Mouse (Mus musculus) CH12.LX (cell line): Measurements from ENCODE around the gene Mrpl58. TPM values are rescaled to one million over a fixed set of nuclear protein-coding genes. Genes with fewer than 3 reads are reported as not detected.

Source experiments
- DNase-seq: peaks from one replicate; pipeline ENCODE4 v3.0.0-alpha.2; 2013; ENCODE audit errors: extremely low read depth
- H3K27ac ChIP-seq: 2 replicates; pipeline ENCODE4 v1.5.1; 2012; ENCODE audit warnings: low read depth, mild to moderate bottlenecking, control low read depth, moderate library complexity; ENCODE audit not compliant: insufficient read depth
- H3K27me3 ChIP-seq: replicated peaks from 2 replicates; pipeline ENCODE3; 2012; ENCODE audit warnings: inconsistent platforms
- H3K36me3 ChIP-seq, 2 experiments: replicated peaks in 1 of 2; 2 replicates each; pipeline versions ENCODE3 to v1.6.1; 2012; ENCODE audit warnings: inconsistent platforms in 1 of 2, low read length in 1 of 2, mild to moderate bottlenecking in 1 of 2, mixed read lengths in 1 of 2, moderate library complexity in 1 of 2; ENCODE audit not compliant: control insufficient read depth in 1 of 2, insufficient read depth in 1 of 2
- H3K4me1 ChIP-seq, 2 experiments: 2 replicates each; pipeline ENCODE4 v1.6.1; 2012; ENCODE audit warnings: inconsistent platforms in 1 of 2, moderate library complexity in 1 of 2; ENCODE audit not compliant: insufficient read depth in 2 of 2, control insufficient read depth in 1 of 2
- H3K4me2 ChIP-seq: 2 replicates; pipeline ENCODE4 v1.6.1; 2012; ENCODE audit warnings: low read depth, mild to moderate bottlenecking, control low read depth; ENCODE audit not compliant: poor library complexity, insufficient read depth, severe bottlenecking
- H3K4me3 ChIP-seq, 3 experiments: fragments of 150-350 bp in 1 of 3; sonication (generic) in 1 of 3; replicated peaks in 1 of 3; 2 replicates each; pipeline versions ENCODE3 to v1.5.1; 2011 to 2012; ENCODE audit warnings: low read depth in 2 of 3, low read length in 2 of 3, mild to moderate bottlenecking in 2 of 3, moderate library complexity in 2 of 3, control low read depth in 1 of 3, improper control_type of control experiment in 1 of 3, inconsistent platforms in 1 of 3, mixed read lengths in 1 of 3; ENCODE audit not compliant: poor library complexity in 1 of 3
- H3K79me2 ChIP-seq: replicated peaks from 2 replicates; pipeline ENCODE4 v1.6.1; 2012; ENCODE audit warnings: mild to moderate bottlenecking, moderate library complexity; ENCODE audit not compliant: control insufficient read depth, poor library complexity, insufficient read depth, severe bottlenecking; ENCODE audit errors: extremely low read depth
- H3K9ac ChIP-seq: 2 replicates; pipeline ENCODE4 v1.6.1; 2012; ENCODE audit warnings: low read depth, mild to moderate bottlenecking, control low read depth, moderate library complexity; ENCODE audit not compliant: insufficient read depth
- H3K9me3 ChIP-seq: replicated peaks from 2 replicates; pipeline ENCODE3; 2012; ENCODE audit warnings: low read length, inconsistent platforms, mixed read lengths
- CHD1 ChIP-seq: IDR thresholded peaks from 2 replicates; pipeline ENCODE4 v1.6.1; 2012; ENCODE audit warnings: low read depth, low read length, improper control_type of control experiment, inconsistent platforms
- CTCF ChIP-seq, 2 experiments: IDR thresholded peaks in 1 of 2; conservative IDR thresholded peaks in 1 of 2; 2 replicates each; pipeline ENCODE4 v1.5.1; 2011 to 2012; ENCODE audit warnings: low read depth in 2 of 2, low read length in 2 of 2, improper control_type of control experiment in 1 of 2, inconsistent platforms in 1 of 2, mild to moderate bottlenecking in 1 of 2, moderate library complexity in 1 of 2
- ELF1 ChIP-seq: IDR thresholded peaks from 2 replicates; pipeline ENCODE4 v1.6.1; 2014; ENCODE audit warnings: low read depth, mild to moderate bottlenecking, inconsistent platforms, low read length, improper control_type of control experiment
- EP300 ChIP-seq: IDR thresholded peaks from 2 replicates; pipeline ENCODE4 v1.6.1; 2011; ENCODE audit warnings: low read length, improper control_type of control experiment
- ETS1 ChIP-seq: conservative IDR thresholded peaks from 2 replicates; pipeline ENCODE4 v1.6.1; 2012; ENCODE audit warnings: low read depth, mild to moderate bottlenecking, inconsistent platforms, low read length, improper control_type of control experiment, moderate library complexity
- HCFC1 ChIP-seq: IDR thresholded peaks from 2 replicates; pipeline ENCODE4 v1.6.1; 2012; ENCODE audit warnings: low read depth, mild to moderate bottlenecking, inconsistent platforms, low read length, improper control_type of control experiment
- IRF4 ChIP-seq: IDR thresholded peaks from 2 replicates; pipeline ENCODE4 v1.6.1; 2014; ENCODE audit warnings: low read depth, mild to moderate bottlenecking, inconsistent platforms, low read length, improper control_type of control experiment
- JUND ChIP-seq: conservative IDR thresholded peaks from 2 replicates; pipeline ENCODE4 v1.6.1; 2011; ENCODE audit warnings: low read depth, low read length, improper control_type of control experiment
- MAFK ChIP-seq: IDR thresholded peaks from 2 replicates; pipeline ENCODE4 v1.6.1; 2011; ENCODE audit warnings: low read length, improper control_type of control experiment; ENCODE audit not compliant: insufficient replicate concordance
- MAX ChIP-seq: IDR thresholded peaks from 2 replicates; pipeline ENCODE4 v1.6.1; 2011; ENCODE audit warnings: low read length, improper control_type of control experiment
- MAZ ChIP-seq: IDR thresholded peaks from 2 replicates; pipeline ENCODE4 v1.6.1; 2012; ENCODE audit warnings: low read depth, mild to moderate bottlenecking, inconsistent platforms, low read length, improper control_type of control experiment, moderate library complexity
- MEF2A ChIP-seq: IDR thresholded peaks from 2 replicates; pipeline ENCODE4 v1.6.1; 2014; ENCODE audit warnings: low read depth, mild to moderate bottlenecking, inconsistent platforms, low read length, improper control_type of control experiment, borderline replicate concordance
- NRF1 ChIP-seq: IDR thresholded peaks from 2 replicates; pipeline ENCODE4 v1.6.1; 2014; ENCODE audit warnings: low read depth, mild to moderate bottlenecking, inconsistent platforms, low read length, improper control_type of control experiment, moderate library complexity
- PAX5 ChIP-seq: IDR thresholded peaks from 2 replicates; pipeline ENCODE4 v1.6.1; 2012; ENCODE audit warnings: low read length, inconsistent platforms, mixed read lengths
- POLR2A ChIP-seq: IDR thresholded peaks from 2 replicates; pipeline ENCODE4 v1.6.1; 2011; ENCODE audit warnings: low read depth, mild to moderate bottlenecking, improper control_type of control experiment, low read length
- POLR2AphosphoS2 ChIP-seq: IDR thresholded peaks from 2 replicates; pipeline ENCODE4 v1.6.1; 2011; ENCODE audit warnings: low read depth, low read length, improper control_type of control experiment
- RAD21 ChIP-seq: IDR thresholded peaks from 2 replicates; pipeline ENCODE4 v1.6.1; 2011; ENCODE audit warnings: low read depth, mild to moderate bottlenecking, low read length, improper control_type of control experiment, moderate library complexity
- RCOR1 ChIP-seq: conservative IDR thresholded peaks from 2 replicates; pipeline ENCODE4 v1.6.1; 2012; ENCODE audit warnings: low read depth, mild to moderate bottlenecking, inconsistent platforms, low read length, improper control_type of control experiment
- SMC3 ChIP-seq: IDR thresholded peaks from 2 replicates; pipeline ENCODE4 v1.6.1; 2011; ENCODE audit warnings: low read depth, low read length, improper control_type of control experiment
- TCF12 ChIP-seq: IDR thresholded peaks from 2 replicates; pipeline ENCODE4 v1.6.1; 2014; ENCODE audit warnings: low read depth, mild to moderate bottlenecking, inconsistent platforms, low read length, improper control_type of control experiment
- USF2 ChIP-seq: conservative IDR thresholded peaks from 2 replicates; pipeline ENCODE4 v1.6.1; 2011; ENCODE audit warnings: low read depth, low read length, improper control_type of control experiment
- ZC3H11A ChIP-seq: IDR thresholded peaks from 2 replicates; pipeline ENCODE4 v1.6.1; 2012; ENCODE audit warnings: low read depth, mild to moderate bottlenecking, inconsistent platforms, low read length, improper control_type of control experiment
- ZKSCAN1 ChIP-seq: IDR thresholded peaks from 2 replicates; pipeline ENCODE4 v1.6.1; 2012; ENCODE audit warnings: low read depth, inconsistent platforms, low read length, improper control_type of control experiment, borderline replicate concordance
- dilution Hi-C: fragments of 300-500 bp; cut with MboI; formaldehyde crosslinking; loops from 2 replicates; pipeline ENCODE4 v1.14.3; 2020; ENCODE audit warnings: low sequenced_read_pairs; ENCODE audit not compliant: extremely low pct_unique_long_range_greater_than_20kb, extremely low pct_ligation_motif_present
- in situ Hi-C: fragments of 300-500 bp; cut with MboI; formaldehyde crosslinking; loops from 3 replicates; pipeline ENCODE4 v1.14.3; 2019; ENCODE audit warnings: low sequenced_read_pairs, low pct_ligation_motif_present, low pct_unique_long_range_greater_than_20kb, mixed read lengths
- polyA plus RNA-seq: library from polyadenylated mRNA; unstranded; fragments of >175 nt; gene quantifications from 2 replicates; pipeline ENCODE4 v1.2.1, GENCODE M21; 2012; ENCODE audit warnings: low read depth; ENCODE audit not compliant: insufficient read length
- total RNA-seq, 2 experiments: library from RNA; depleted of rRNA; stranded (reverse); fragments of 300-350 nt in 1 of 2; fragments of >200 nt in 1 of 2; gene quantifications; 2 replicates each; pipeline ENCODE4 v1.2.3; 2012 to 2014

Gene Mrpl58
- total and polyA plus RNA-seq, 3 experiments: 113 to 161 (median 157) TPM

DNA sequence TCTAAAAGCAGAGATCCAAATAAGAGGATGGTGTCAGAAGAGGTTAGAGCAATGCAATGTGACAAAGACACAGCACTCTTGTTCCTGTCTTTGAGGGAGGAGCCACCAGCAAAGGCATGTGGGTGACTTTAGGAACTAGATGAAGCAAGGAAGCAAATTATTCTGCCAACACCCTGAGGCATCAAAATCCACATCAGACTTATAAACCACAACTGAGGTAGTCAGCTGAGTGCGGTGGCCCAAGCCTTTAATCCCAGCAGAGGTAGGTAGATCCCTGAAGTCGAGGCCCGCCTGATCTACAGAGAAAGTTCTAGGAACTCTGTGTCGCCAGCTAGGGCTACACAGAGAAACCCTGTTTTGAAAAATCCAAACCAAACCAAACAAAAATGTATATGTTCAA lies 26.3 kb upstream of the Mrpl58 start:
- H3K4me1 ChIP-seq: peaks cover 4 to 10% of the 10 kb centered on the region in 2 experiments; a peak in 3 of 4 replicates
- dilution Hi-C loops: no loop called here
- H3K36me3 ChIP-seq: no peaks in the 10 kb centered on the region
- peaks cover 67% of the 10 kb centered on the region for H3K27me3 ChIP-seq
- no peak for DNase-seq
- no peak overlapping the region for H3K4me3 ChIP-seq
- H3K4me2 ChIP-seq: no peak overlapping the region
- H3K79me2 ChIP-seq: no peaks in the 10 kb centered on the region
- no peak overlapping the region for H3K27ac ChIP-seq
- no peak for TF ChIP-seq MEF2A
- no peak for TF ChIP-seq ZC3H11A
- no peak for TF ChIP-seq RAD21
- TF ChIP-seq POLR2AphosphoS2: no peak
- no peak for TF ChIP-seq RCOR1
- no peak for TF ChIP-seq IRF4
- no peak for TF ChIP-seq SMC3
- no peak for TF ChIP-seq PAX5
- no peak for TF ChIP-seq HCFC1
- TF ChIP-seq ELF1: no peak
- TF ChIP-seq EP300: no peak
- TF ChIP-seq MAFK: no peak
- no peak for TF ChIP-seq MAZ
- no peak for TF ChIP-seq JUND
- no peak for TF ChIP-seq ZKSCAN1
- TF ChIP-seq CHD1: no peak
- TF ChIP-seq MAX: no peak
- TF ChIP-seq USF2: no peak
- TF ChIP-seq POLR2A: no peak
- TF ChIP-seq ETS1: no peak
- in situ Hi-C loops: no loop called here
- peaks cover 18% of the 10 kb centered on the region for H3K9me3 ChIP-seq
- no peak overlapping the region for H3K9ac ChIP-seq

DNA sequence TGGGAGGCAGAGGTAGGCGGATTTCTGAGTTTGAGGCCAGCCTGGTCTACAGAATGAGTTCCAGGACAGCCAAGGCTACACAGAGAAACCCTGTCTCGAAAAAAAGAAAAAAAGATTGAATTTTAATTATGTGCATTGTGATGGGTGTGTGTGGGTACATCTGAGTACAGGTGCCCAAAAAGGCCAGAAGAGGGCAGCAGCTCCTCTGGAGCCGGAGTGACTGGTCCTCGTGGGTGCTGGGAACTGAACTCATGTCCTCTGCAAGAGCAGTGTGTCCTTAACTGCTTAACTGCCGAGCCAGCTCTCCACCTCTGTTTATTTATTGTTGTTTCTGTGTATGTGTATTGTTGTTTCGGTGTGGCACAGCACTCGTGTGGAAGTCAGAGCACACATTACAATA lies 25.7 kb upstream of the Mrpl58 start:
- no peak overlapping the region for H3K27ac ChIP-seq
- H3K79me2 ChIP-seq: no peaks in the 10 kb centered on the region
- H3K9ac ChIP-seq: no peak overlapping the region
- no peak for DNase-seq
- in situ Hi-C loops (no loop called here), dilution Hi-C loops (no loop called here)
- no peaks in the 10 kb centered on the region for H3K36me3 ChIP-seq
- H3K9me3 ChIP-seq: peaks cover 19% of the 10 kb centered on the region
- TF ChIP-seq MAX: no peak
- TF ChIP-seq TCF12: no peak
- TF ChIP-seq NRF1: no peak
- no peak for TF ChIP-seq EP300
- TF ChIP-seq POLR2AphosphoS2: no peak
- TF ChIP-seq IRF4: no peak
- TF ChIP-seq CTCF (conservative IDR thresholded peaks at IDR 0.05 in 1 of 2, IDR thresholded peaks at IDR 0.05 in 1 of 2; ENCODE audit: low read depth in 2 of 2, low read length in 2 of 2): peak in 1 of 2 experiments; percentile 23; a peak in 2 of 4 replicates
- no peak for TF ChIP-seq CHD1
- no peak overlapping the region for H3K4me2 ChIP-seq
- no peak overlapping the region for H3K4me3 ChIP-seq
- peaks cover 4 to 10% of the 10 kb centered on the region in 2 experiments; a peak in 3 of 4 replicates for H3K4me1 ChIP-seq
- peaks cover 65% of the 10 kb centered on the region for H3K27me3 ChIP-seq
